Mouse (Mus musculus): ENCODE measurements at regions not wholly inside any gene's neighbourhood (a gene's known extent, or its start where the extent isn't known, plus 50 kb on each side); places are given as distances from the start of the nearest gene placed in this dataset.
A peak's percentile ranks its signal among the peaks of the same experiment; 100 is the strongest.

- H3K9me3 ChIP-seq (ENCODE audit: control insufficient read depth, low read length) = no peaks in the 10 kb centered on the region
- whole genome bisulfite sequencing = 11% methylated on average over 15 of the region's 15 CpGs
- peak; percentile 79 for ATAC-seq (ENCODE audit: low FRiP score)
- no peaks in the 10 kb centered on the region for H3K27me3 ChIP-seq (ENCODE audit: control insufficient read depth, insufficient read depth, low read length)
- H3K4me2 ChIP-seq = peak overlapping the region; percentile 19; the same call in 1 of the 2 replicates
- peak overlapping the region; percentile 57 for H3K27ac ChIP-seq (ENCODE audit: low read depth, low read length)
- peak; percentile 92 for DNase-seq (ENCODE audit: low spot score, missing footprints)
- peak overlapping the region; percentile 9 for H3K9ac ChIP-seq (ENCODE audit: low read length)
- no peaks in the 10 kb centered on the region for H3K36me3 ChIP-seq (ENCODE audit: control insufficient read depth, insufficient read depth, low read length)
- H3K4me1 ChIP-seq (ENCODE audit: control insufficient read depth, insufficient read depth, low read length) = peaks cover 15% of the 10 kb centered on the region; the same call in 1 of the 2 replicates
- H3K4me3 ChIP-seq (ENCODE audit: low read depth, low read length) = no peak overlapping the region
These were observed 215.5 kb downstream of the Ppp4r2 start for GRCm38 (mm10) chr6:101048836-101049361.

DNA sequence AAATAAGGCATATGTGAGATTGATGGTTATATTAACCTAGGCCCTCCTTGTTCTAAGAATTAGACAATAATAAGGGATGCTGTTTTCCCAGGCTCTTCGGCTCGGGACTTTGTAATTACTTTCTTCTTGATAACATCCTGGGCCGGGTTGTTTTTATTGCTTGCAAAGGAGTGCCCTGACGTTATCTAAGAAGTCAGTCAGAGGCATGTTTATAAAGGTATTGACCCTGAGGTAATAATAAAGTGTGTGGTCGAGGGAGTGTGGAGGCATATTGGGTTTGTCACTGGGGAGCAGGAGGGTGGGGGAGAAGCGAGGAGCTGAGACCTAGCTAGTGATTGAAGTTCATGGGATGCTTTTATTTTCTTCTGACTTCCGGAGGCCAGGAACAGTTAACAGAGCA lies 221.5 kb downstream of the Ppp4r2 start:
- 79% methylated on average over 7 of the region's 7 CpGs for WGBS
- H3K36me3 ChIP-seq (ENCODE audit: control insufficient read depth, insufficient read depth, low read length) = no peaks in the 10 kb centered on the region
- H3K9ac ChIP-seq (ENCODE audit: low read length) = no peak overlapping the region
- H3K9me3 ChIP-seq (ENCODE audit: control insufficient read depth, low read length) = no peaks in the 10 kb centered on the region
- no peaks in the 10 kb centered on the region for H3K4me1 ChIP-seq (ENCODE audit: control insufficient read depth, insufficient read depth, low read length)
- ATAC-seq (ENCODE audit: low FRiP score) = no peak
- no peak overlapping the region for H3K4me3 ChIP-seq (ENCODE audit: low read depth, low read length)
- no peak overlapping the region for H3K27ac ChIP-seq (ENCODE audit: low read depth, low read length)
- H3K4me2 ChIP-seq = no peak overlapping the region
- no peak for DNase-seq (ENCODE audit: low spot score, missing footprints)
- H3K27me3 ChIP-seq (ENCODE audit: control insufficient read depth, insufficient read depth, low read length) = no peaks in the 10 kb centered on the region

DNA sequence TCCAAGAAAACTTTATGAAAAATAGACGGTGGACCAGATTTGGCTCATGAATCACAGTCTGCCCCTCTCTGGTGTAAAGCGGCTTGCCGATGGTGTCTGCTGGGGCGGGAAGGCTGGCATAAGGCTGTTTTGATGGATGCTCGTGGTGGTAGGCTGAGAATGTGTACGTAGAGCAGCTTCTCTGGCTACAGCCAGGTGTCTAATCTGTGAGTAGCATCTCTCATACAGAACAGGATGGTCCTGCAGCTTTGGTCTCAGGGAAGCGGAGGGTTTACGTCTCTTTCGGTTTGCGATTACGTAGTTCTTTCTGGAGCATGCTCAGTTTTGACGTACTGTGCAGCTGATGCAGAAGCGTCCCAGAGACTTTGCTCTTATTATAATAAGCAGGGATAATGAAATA lies 222.9 kb downstream of the Ppp4r2 start:
- no peak overlapping the region for H3K27ac ChIP-seq (ENCODE audit: low read depth, low read length)
- WGBS = 93% methylated on average over 13 of the region's 13 CpGs
- no peak overlapping the region for H3K4me3 ChIP-seq (ENCODE audit: low read depth, low read length)
- ATAC-seq (ENCODE audit: low FRiP score) = no peak
- no peaks in the 10 kb centered on the region for H3K27me3 ChIP-seq (ENCODE audit: control insufficient read depth, insufficient read depth, low read length)
- no peaks in the 10 kb centered on the region for H3K4me1 ChIP-seq (ENCODE audit: control insufficient read depth, insufficient read depth, low read length)
- H3K9me3 ChIP-seq (ENCODE audit: control insufficient read depth, low read length) = no peaks in the 10 kb centered on the region
- DNase-seq (ENCODE audit: low spot score, missing footprints) = no peak
- H3K4me2 ChIP-seq = no peak overlapping the region
- H3K36me3 ChIP-seq (ENCODE audit: control insufficient read depth, insufficient read depth, low read length) = no peaks in the 10 kb centered on the region
- no peak overlapping the region for H3K9ac ChIP-seq (ENCODE audit: low read length)

GRCm38 (mm10) chr6:101059058-101059457 lies 225.6 kb downstream of the Ppp4r2 start:
- ATAC-seq (ENCODE audit: low FRiP score) = no peak
- DNase-seq (ENCODE audit: low spot score, missing footprints) = no peak
- Histone ChIP-seq H3K9me3 (ENCODE audit: control insufficient read depth, low read length) (no peaks in the 10 kb centered on the region), H3K4me1 (ENCODE audit: control insufficient read depth, insufficient read depth, low read length) (no peaks in the 10 kb centered on the region), H3K9ac (ENCODE audit: low read length) (no peak overlapping the region), H3K4me3 (ENCODE audit: low read depth, low read length) (no peak overlapping the region), H3K27me3 (ENCODE audit: control insufficient read depth, insufficient read depth, low read length) (no peaks in the 10 kb centered on the region), H3K4me2 (no peak overlapping the region), H3K27ac (ENCODE audit: low read depth, low read length) (no peak overlapping the region), H3K36me3 (ENCODE audit: control insufficient read depth, insufficient read depth, low read length) (no peaks in the 10 kb centered on the region)
- WGBS = 69% methylated on average over 8 of the region's 8 CpGs

DNA sequence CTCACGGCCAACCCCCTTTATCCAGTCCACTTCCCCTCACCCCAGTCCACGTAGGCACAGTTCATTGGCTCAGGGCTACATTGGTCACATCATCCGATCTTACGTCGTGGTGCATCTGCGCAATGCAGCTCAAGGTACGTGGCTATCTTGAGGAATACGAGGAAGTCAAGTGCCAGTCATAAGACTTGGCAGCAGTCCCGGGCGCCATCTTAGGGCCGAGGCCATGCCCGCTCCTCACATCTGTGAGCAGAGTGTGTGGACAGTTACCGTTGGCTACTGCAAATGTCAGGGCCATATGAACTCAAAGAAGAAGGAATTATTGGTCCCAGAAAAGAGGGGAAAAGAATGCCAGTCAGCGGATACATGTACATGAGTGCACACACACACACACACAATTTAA lies 228.8 kb downstream of the Ppp4r2 start:
- DNase-seq (ENCODE audit: low spot score, missing footprints) (no peak), ATAC-seq (ENCODE audit: low FRiP score) (no peak)
- no peak overlapping the region for H3K4me3 ChIP-seq (ENCODE audit: low read depth, low read length)
- H3K9me3 ChIP-seq (ENCODE audit: control insufficient read depth, low read length) = no peaks in the 10 kb centered on the region
- H3K27ac ChIP-seq (ENCODE audit: low read depth, low read length) = no peak overlapping the region
- H3K36me3 ChIP-seq (ENCODE audit: control insufficient read depth, insufficient read depth, low read length) = no peaks in the 10 kb centered on the region
- H3K4me2 ChIP-seq = no peak overlapping the region
- 95% methylated on average over 14 of the region's 14 CpGs for WGBS
- H3K27me3 ChIP-seq (ENCODE audit: control insufficient read depth, insufficient read depth, low read length) = no peaks in the 10 kb centered on the region
- no peak overlapping the region for H3K9ac ChIP-seq (ENCODE audit: low read length)
- H3K4me1 ChIP-seq (ENCODE audit: control insufficient read depth, insufficient read depth, low read length) = no peaks in the 10 kb centered on the region

- Histone ChIP-seq H3K4me2 (no peak overlapping the region), H3K27ac (ENCODE audit: low read depth, low read length) (no peak overlapping the region), H3K9ac (ENCODE audit: low read length) (no peak overlapping the region), H3K4me3 (ENCODE audit: low read depth, low read length) (no peak overlapping the region), H3K36me3 (ENCODE audit: control insufficient read depth, insufficient read depth, low read length) (no peaks in the 10 kb centered on the region), H3K4me1 (ENCODE audit: control insufficient read depth, insufficient read depth, low read length) (no peaks in the 10 kb centered on the region; the same call in 1 of the 2 replicates), H3K27me3 (ENCODE audit: control insufficient read depth, insufficient read depth, low read length) (no peaks in the 10 kb centered on the region), H3K9me3 (ENCODE audit: control insufficient read depth, low read length) (no peaks in the 10 kb centered on the region)
- DNase-seq (ENCODE audit: low spot score, missing footprints) = peak; percentile 74
- whole genome bisulfite sequencing = 78% methylated on average over 8 of the region's 8 CpGs
- peak; percentile 47; the same call in 1 of the 2 replicates for ATAC-seq (ENCODE audit: low FRiP score)
These were observed 242.5 kb downstream of the Ppp4r2 start for GRCm38 (mm10) chr6:101075753-101076516.

- peak; percentile 71 for DNase-seq (ENCODE audit: low spot score, missing footprints)
- Histone ChIP-seq H3K27me3 (ENCODE audit: control insufficient read depth, insufficient read depth, low read length) (no peaks in the 10 kb centered on the region), H3K27ac (ENCODE audit: low read depth, low read length) (no peak overlapping the region), H3K9ac (ENCODE audit: low read length) (no peak overlapping the region), H3K9me3 (ENCODE audit: control insufficient read depth, low read length) (no peaks in the 10 kb centered on the region), H3K4me1 (ENCODE audit: control insufficient read depth, insufficient read depth, low read length) (no peaks in the 10 kb centered on the region; the same call in 1 of the 2 replicates), H3K4me3 (ENCODE audit: low read depth, low read length) (no peak overlapping the region), H3K36me3 (ENCODE audit: control insufficient read depth, insufficient read depth, low read length) (no peaks in the 10 kb centered on the region), H3K4me2 (no peak overlapping the region)
- ATAC-seq (ENCODE audit: low FRiP score) = no peak
- WGBS = 86% methylated on average over 5 of the region's 5 CpGs
These were observed 244.9 kb downstream of the Ppp4r2 start for GRCm38 (mm10) chr6:101078294-101078693.

DNA sequence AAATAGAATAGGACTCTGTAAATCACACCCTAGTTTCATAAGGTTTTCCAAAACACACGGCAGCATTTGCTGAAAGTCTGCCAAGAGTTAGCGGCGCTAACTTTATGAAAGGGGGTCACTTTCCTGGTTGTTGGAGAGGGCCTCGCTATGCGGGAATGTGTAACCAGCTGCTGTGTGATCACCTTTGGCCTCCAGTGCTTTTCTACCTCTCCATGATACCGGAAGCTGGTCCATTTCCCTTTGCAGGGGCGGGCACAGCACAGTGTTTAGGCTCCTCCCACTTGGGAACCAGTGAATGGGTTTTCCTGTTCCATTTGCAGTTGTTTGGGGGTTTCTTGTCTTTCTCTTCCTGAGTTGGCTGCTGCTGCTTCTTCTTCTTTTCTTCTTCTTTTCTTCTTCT lies 250.3 kb downstream of the Ppp4r2 start:
- no peak overlapping the region for H3K4me3 ChIP-seq (ENCODE audit: low read depth, low read length)
- H3K9me3 ChIP-seq (ENCODE audit: control insufficient read depth, low read length) = no peaks in the 10 kb centered on the region
- DNase-seq (ENCODE audit: low spot score, missing footprints) = peak; percentile 66
- H3K4me2 ChIP-seq = no peak overlapping the region
- H3K9ac ChIP-seq (ENCODE audit: low read length) = no peak overlapping the region
- no peak for ATAC-seq (ENCODE audit: low FRiP score)
- 75% methylated on average over 7 of the region's 7 CpGs for WGBS
- H3K36me3 ChIP-seq (ENCODE audit: control insufficient read depth, insufficient read depth, low read length) = no peaks in the 10 kb centered on the region
- no peaks in the 10 kb centered on the region for H3K4me1 ChIP-seq (ENCODE audit: control insufficient read depth, insufficient read depth, low read length)
- no peaks in the 10 kb centered on the region for H3K27me3 ChIP-seq (ENCODE audit: control insufficient read depth, insufficient read depth, low read length)
- H3K27ac ChIP-seq (ENCODE audit: low read depth, low read length) = no peak overlapping the region

DNA sequence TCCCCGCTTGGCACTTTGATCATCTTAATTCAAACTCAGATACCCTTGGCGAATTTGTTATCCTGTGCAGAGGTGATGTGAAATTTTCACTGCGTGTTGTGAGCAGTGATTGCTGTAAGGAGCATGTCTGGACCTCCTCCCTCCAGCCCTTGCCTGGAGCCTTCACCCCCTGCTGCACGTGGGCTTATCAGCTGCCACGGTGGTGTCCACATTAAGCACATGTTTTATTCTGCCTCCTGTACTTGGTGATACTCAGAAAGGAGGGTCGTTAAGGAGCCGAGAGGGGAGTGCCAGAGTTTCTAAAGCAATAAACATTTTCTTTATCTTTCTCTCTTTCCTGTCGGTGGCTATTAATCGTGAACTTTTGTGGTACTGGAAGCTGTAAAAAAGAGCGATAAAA lies 258.8 kb downstream of the Ppp4r2 start:
- Histone ChIP-seq H3K9ac (ENCODE audit: low read length) (no peak overlapping the region), H3K4me2 (no peak overlapping the region), H3K4me3 (ENCODE audit: low read depth, low read length) (no peak overlapping the region), H3K9me3 (ENCODE audit: control insufficient read depth, low read length) (no peaks in the 10 kb centered on the region), H3K27me3 (ENCODE audit: control insufficient read depth, insufficient read depth, low read length) (no peaks in the 10 kb centered on the region), H3K36me3 (ENCODE audit: control insufficient read depth, insufficient read depth, low read length) (no peaks in the 10 kb centered on the region), H3K27ac (ENCODE audit: low read depth, low read length) (no peak overlapping the region), H3K4me1 (ENCODE audit: control insufficient read depth, insufficient read depth, low read length) (no peaks in the 10 kb centered on the region)
- ATAC-seq (ENCODE audit: low FRiP score) = no peak
- DNase-seq (ENCODE audit: low spot score, missing footprints) = peak; percentile 1
- 50% methylated on average over 10 of the region's 10 CpGs for WGBS

Measured in midbrain, embryonic 11.5 days (tissue).